Mouse (Mus musculus): ENCODE data around the gene Meis1.

The Meis1 gene

GRCm38 (mm10) chr11:19018489-19019203 is at the start of gene Meis1:
TSS of gene Meis1 (minus strand) at chr11:19018985.
- DNase-seq (ENCODE audit: low read depth, low spot score), result peak; percentile 80

- no peak for DNase-seq (ENCODE audit: low read depth, low spot score)
Observed at GRCm38 (mm10) chr11:19067334-19067733, 48.5 kb upstream of the Meis1 start.

GRCm38 (mm10) chr11:19049276-19049675 is 30.5 kb upstream of the Meis1 start:
- DNase-seq (ENCODE audit: low read depth, low spot score), result no peak

GRCm38 (mm10) chr11:19036595-19037166 is 17.9 kb upstream of the Meis1 start:
- no peak for DNase-seq (ENCODE audit: low read depth, low spot score)

GRCm38 (mm10) chr11:19026581-19027561 is 8.1 kb upstream of the Meis1 start:
- DNase-seq (ENCODE audit: low read depth, low spot score), result no peak

- no peak for DNase-seq (ENCODE audit: low read depth, low spot score)
Observed at GRCm38 (mm10) chr11:19025976-19026520, 7.3 kb upstream of the Meis1 start.

- no peak for DNase-seq (ENCODE audit: low read depth, low spot score)
Observed at GRCm38 (mm10) chr11:19024496-19025265, 5.9 kb upstream of the Meis1 start.

GRCm38 (mm10) chr11:19023356-19023755 is 4.6 kb upstream of the Meis1 start:
- DNase-seq (ENCODE audit: low read depth, low spot score), result no peak

GRCm38 (mm10) chr11:19022576-19022975 is 3.8 kb upstream of the Meis1 start:
- DNase-seq (ENCODE audit: low read depth, low spot score), result no peak

- no peak for DNase-seq (ENCODE audit: low read depth, low spot score)
Observed at GRCm38 (mm10) chr11:19020951-19021710, 2.3 kb upstream of the Meis1 start.

GRCm38 (mm10) chr11:19020371-19020824 is 1.6 kb upstream of the Meis1 start:
- DNase-seq (ENCODE audit: low read depth, low spot score), result peak; percentile 93

GRCm38 (mm10) chr11:19019204-19020171 is 703 bp upstream of the Meis1 start:
- DNase-seq (ENCODE audit: low read depth, low spot score), result no peak

- no peak for DNase-seq (ENCODE audit: low read depth, low spot score)
Observed at GRCm38 (mm10) chr11:19017719-19018413, 919 bp downstream of the Meis1 start.

- no peak for DNase-seq (ENCODE audit: low read depth, low spot score)
Observed at GRCm38 (mm10) chr11:19017262-19017661, 1.5 kb downstream of the Meis1 start.

GRCm38 (mm10) chr11:19016481-19017220 is 2.1 kb downstream of the Meis1 start:
- DNase-seq (ENCODE audit: low read depth, low spot score), result no peak

GRCm38 (mm10) chr11:19015731-19016461 is 2.9 kb downstream of the Meis1 start:
- no peak for DNase-seq (ENCODE audit: low read depth, low spot score)

- DNase-seq (ENCODE audit: low read depth, low spot score), result no peak
Observed at GRCm38 (mm10) chr11:19015381-19015730, 3.4 kb downstream of the Meis1 start.
